ENCODE assay signal across 8 mouse cellular contexts in the genomic region with DNA sequence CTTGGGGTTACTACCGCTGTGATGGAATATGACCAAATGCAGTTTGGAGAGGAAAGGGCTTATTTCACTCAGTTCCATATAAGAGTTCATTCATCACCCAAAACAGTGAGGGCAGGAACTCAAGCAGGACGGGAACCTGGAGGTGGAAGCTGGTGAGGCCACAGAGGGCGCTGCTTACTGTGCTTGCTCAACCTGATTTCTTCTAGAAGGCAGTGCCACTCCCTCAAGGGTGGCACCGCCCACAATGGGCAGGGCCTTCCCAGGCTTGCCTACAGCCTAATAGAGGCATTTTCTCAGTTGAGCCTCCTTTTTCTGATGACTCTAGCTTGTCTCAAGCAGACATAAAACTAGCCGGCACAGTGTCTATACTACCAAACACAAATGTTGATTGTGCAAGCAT. TPM values are rescaled to one million over a fixed set of nuclear protein-coding genes. Genes with fewer than 3 reads are reported as not detected.
DNase-seq lines count a peak whose midpoint lies in the region; TF ChIP-seq lines count a peak whose summit lies in the region.

No protein-coding gene starts in this region.

- peaks cover 31% of the 10 kb centered on the region for H3K4me1 ChIP-seq in bone marrow macrophage, adult 2 months (ENCODE audit: control insufficient read depth, insufficient read depth, low read length)

- TF ChIP-seq POLR2A in bone marrow macrophage, adult 2 months (IDR thresholded peaks at IDR 0.05; ENCODE audit: borderline replicate concordance, low read depth, low read length) = no peak

- no peak overlapping the region for H3K4me3 ChIP-seq in bone marrow macrophage, adult 2 months (ENCODE audit: insufficient read depth, low read length)

- H3K27ac ChIP-seq in bone marrow macrophage, adult 2 months (ENCODE audit: insufficient read depth, low read depth, low read length) = no peak overlapping the region

- DNase-seq in gastrocnemius, adult 18-20 months (ENCODE audit: low spot score) = peak; percentile 17
- no peak for DNase-seq in gastrocnemius, postnatal 10 days
- DNase-seq in CD4-positive helper T cell, adult 2 months (ENCODE audit: low read depth, low spot score) = peak; percentile 65
- peak; percentile 53 to 72 for DNase-seq in kidney, adult 8-10 months
- peak; percentile 80 to 82 for DNase-seq in lung, postnatal 4 days
- DNase-seq in thymus, postnatal 0 days (ENCODE audit: low spot score) = peak; percentile 52
- no peak for DNase-seq in neural tube, embryonic 10.5 days (ENCODE audit: extremely low spot score, low spot score)

- peak; percentile 33 for TF ChIP-seq CTCF in bone marrow macrophage, adult 2 months (IDR thresholded peaks at IDR 0.05; ENCODE audit: low read depth, low read length)

RNA-seq across cellular contexts. Expression of gene Retn, which starts 9.8 kb away (rescaled TPM):
- total RNA-seq in gastrocnemius, adult 18-20 months (2021) = 1 to 10 TPM; 2.0 to 8.4 TPM
- total RNA-seq in gastrocnemius, postnatal 10 days (2021) = under 1 TPM; 0.61 to 0.75 TPM
- not detected in 2 replicates for polyA plus RNA-seq in bone marrow macrophage, adult 2 months (2012; ENCODE audit: insufficient read depth, insufficient read length, missing spikeins)
- 1.0 and 1.5 TPM in 2 replicates for polyA plus RNA-seq in thymus, postnatal 0 days (2015; fragmentation: Nextera tagmentation; extraction: Ambion mirVana)

RNA-seq across cellular contexts. Expression of gene Stxbp2, which starts 15.0 kb away (rescaled TPM):
- 1 to 10 TPM; 3.6 to 4.8 TPM for total RNA-seq in gastrocnemius, adult 18-20 months (2021)
- 1 to 10 TPM; 4.0 to 6.7 TPM for total RNA-seq in gastrocnemius, postnatal 10 days (2021)
- 312 and 315 TPM in 2 replicates for polyA plus RNA-seq in bone marrow macrophage, adult 2 months (2012; ENCODE audit: insufficient read depth, insufficient read length, missing spikeins)
- 114 and 120 TPM in 2 replicates for polyA plus RNA-seq in thymus, postnatal 0 days (2015; fragmentation: Nextera tagmentation; extraction: Ambion mirVana)

RNA-seq across cellular contexts. Expression of gene Mcemp1, which starts 19.8 kb away (rescaled TPM):
- not detected for total RNA-seq in gastrocnemius, adult 18-20 months (2021)
- under 1 TPM in 1 of 2 experiments, not detected in 1; 0.41 TPM for total RNA-seq in gastrocnemius, postnatal 10 days (2021)
- polyA plus RNA-seq in bone marrow macrophage, adult 2 months (2012; ENCODE audit: insufficient read depth, insufficient read length, missing spikeins) = 2.0 and 3.1 TPM in 2 replicates
- 0.78 and 0.88 TPM in 2 replicates for polyA plus RNA-seq in thymus, postnatal 0 days (2015; fragmentation: Nextera tagmentation; extraction: Ambion mirVana)

RNA-seq across cellular contexts. Expression of gene Pcp2, which starts 20.5 kb away (rescaled TPM):
- not detected for total RNA-seq in gastrocnemius, adult 18-20 months (2021)
- total RNA-seq in gastrocnemius, postnatal 10 days (2021) = not detected
- not detected in 2 replicates for polyA plus RNA-seq in bone marrow macrophage, adult 2 months (2012; ENCODE audit: insufficient read depth, insufficient read length, missing spikeins)
- polyA plus RNA-seq in thymus, postnatal 0 days (2015; fragmentation: Nextera tagmentation; extraction: Ambion mirVana) = 0.31 and 0.42 TPM in 2 replicates

RNA-seq across cellular contexts. Expression of gene Pet100, which starts 24.5 kb away (rescaled TPM):
- total RNA-seq in gastrocnemius, adult 18-20 months (2021) = 10 to 100 TPM; 84.7 to 91.0 TPM
- 10 to 100 TPM; 76.0 to 76.5 TPM for total RNA-seq in gastrocnemius, postnatal 10 days (2021)
- 116 and 153 TPM in 2 replicates for polyA plus RNA-seq in bone marrow macrophage, adult 2 months (2012; ENCODE audit: insufficient read depth, insufficient read length, missing spikeins)
- 182 and 202 TPM in 2 replicates for polyA plus RNA-seq in thymus, postnatal 0 days (2015; fragmentation: Nextera tagmentation; extraction: Ambion mirVana)

Comparison
In these comparisons a context has a peak if more than half of its experiments do, and no peak if none do; other contexts are left out.
1. DNase-seq: peak in gastrocnemius, adult 18-20 months (single experiment), CD4-positive helper T cell, adult 2 months (single experiment), kidney, adult 8-10 months (2 of 2), lung, postnatal 4 days (2 of 2) and thymus, postnatal 0 days (single experiment); none in gastrocnemius, postnatal 10 days (single experiment) and neural tube, embryonic 10.5 days (single experiment).